Mouse (Mus musculus) CH12.LX (cell line): ENCODE results near the gene Uso1.

Experiments used
- E2F4 ChIP-seq: IDR thresholded peaks from 2 replicates; pipeline ENCODE4 v1.6.1; 2011; ENCODE audit warnings: low read depth, low read length, improper control_type of control experiment; ENCODE audit not compliant: insufficient replicate concordance
- POLR2A ChIP-seq: IDR thresholded peaks from 2 replicates; pipeline ENCODE4 v1.6.1; 2011; ENCODE audit warnings: low read depth, mild to moderate bottlenecking, improper control_type of control experiment, low read length
- ZNF384 ChIP-seq: IDR thresholded peaks from 2 replicates; pipeline ENCODE4 v1.6.1; 2012; ENCODE audit warnings: low read depth, low read length, improper control_type of control experiment, inconsistent platforms

GRCm38 (mm10) chr5:92106327-92107125, 31.2 kb upstream of the Uso1 start:
- TF ChIP-seq POLR2A (no peak), ZNF384 (no peak), E2F4 (no peak)
